Mouse (Mus musculus) right cerebral cortex, postnatal 25 days (tissue): ENCODE data around the gene Fdxr.

Experiments
- DNase-seq: peaks from one replicate; pipeline ENCODE4 v3.0.0; 2022

Fdxr gene

DNA sequence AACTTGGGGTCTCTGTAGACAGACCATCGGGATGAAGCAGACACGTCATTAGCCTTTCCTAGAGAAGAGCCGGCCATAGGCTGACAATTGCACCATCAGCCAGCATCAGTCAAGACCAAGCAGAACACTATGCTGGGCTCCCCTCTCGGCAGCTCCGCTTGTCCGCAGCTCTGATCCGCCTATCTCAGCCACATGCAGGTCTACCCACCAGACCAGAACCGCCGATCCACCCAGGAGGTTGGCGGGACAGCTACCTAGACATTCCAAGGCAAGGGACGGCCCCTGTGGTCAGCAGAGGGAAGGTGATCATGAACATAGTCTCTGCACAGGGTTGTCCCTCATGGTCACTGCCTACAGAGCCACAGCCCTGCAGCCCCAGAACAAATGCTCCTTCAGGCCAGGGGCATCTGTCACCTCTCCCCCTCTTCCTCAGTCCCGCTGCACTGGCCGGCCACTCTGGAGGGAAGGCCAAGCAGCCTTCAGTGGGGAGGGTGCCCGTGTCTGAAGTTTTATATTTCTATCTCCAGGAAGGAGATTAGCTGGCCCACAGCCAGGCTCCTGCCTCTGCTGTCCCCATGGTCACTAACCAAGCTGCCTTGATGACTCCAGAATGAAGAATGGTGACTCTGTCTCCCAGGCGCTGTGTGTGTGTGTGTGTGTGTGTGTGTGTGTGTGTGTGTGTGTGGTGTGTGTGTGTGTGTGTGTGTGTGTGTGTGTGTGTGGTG lies 42.4 kb downstream of the Fdxr start:
- DNase-seq: no peak

DNA sequence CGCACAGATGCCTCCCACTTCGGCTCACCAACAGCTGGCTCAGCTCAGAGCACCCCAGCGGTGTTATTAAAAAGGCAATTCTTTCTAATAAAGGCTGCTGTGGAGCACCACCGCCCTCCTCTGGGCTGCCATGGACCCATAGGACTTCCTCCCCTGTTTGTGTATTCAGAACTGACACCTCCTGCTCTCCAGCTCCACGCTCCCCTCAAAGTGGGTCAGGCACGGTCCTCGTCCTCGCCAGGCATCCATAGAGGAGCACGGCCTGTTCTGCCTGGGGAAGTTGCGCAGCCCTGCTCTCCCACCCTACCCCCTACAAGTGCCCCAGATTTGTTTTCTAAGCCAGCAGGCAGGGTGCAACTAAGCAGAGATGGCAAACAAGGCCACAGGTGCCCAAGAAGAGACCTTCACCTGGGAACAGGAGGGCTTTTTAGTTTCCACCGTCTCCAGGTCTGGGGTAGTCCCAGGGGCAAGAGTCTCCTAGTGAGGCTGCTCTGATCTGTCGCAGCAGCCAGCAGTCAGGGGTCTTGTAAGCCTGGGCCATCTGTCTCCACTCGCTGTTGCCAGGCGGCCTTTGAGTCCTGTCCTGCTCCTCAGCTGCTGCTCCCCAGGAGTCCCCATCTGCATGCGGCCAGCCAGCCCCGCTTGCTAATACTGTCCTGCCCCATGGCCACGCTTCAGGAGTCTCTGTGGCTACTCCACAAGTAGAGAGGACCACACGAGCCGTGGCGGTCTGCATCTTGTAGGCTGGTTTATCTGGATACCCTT lies 43.1 kb downstream of the Fdxr start:
- DNase-seq: peak; percentile 23

- DNase-seq: no peak
Measured at GRCm38 (mm10) chr11:115232889-115233288, 44.0 kb downstream of the Fdxr start.

DNA sequence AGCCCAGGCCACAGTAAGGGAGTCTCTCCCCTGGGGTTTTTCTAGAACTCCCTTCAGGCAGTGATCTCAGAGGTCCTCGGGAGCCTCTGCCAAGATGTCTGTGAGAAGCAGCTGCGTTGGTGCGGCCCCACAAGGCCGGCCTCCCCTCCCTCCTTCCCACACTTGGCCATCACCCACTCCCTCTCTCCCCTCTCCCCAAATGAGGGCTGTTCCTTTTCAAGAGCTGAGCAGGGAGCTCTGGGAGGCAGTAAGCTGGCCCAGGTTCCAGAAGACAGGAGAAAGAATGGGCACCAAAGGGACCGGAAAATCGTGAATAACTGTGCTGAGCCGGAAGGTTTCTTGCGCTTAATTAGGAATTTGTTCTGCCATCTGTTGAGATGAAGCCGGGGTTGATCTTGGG lies 44.9 kb downstream of the Fdxr start:
- peak; percentile 17 for DNase-seq

DNA sequence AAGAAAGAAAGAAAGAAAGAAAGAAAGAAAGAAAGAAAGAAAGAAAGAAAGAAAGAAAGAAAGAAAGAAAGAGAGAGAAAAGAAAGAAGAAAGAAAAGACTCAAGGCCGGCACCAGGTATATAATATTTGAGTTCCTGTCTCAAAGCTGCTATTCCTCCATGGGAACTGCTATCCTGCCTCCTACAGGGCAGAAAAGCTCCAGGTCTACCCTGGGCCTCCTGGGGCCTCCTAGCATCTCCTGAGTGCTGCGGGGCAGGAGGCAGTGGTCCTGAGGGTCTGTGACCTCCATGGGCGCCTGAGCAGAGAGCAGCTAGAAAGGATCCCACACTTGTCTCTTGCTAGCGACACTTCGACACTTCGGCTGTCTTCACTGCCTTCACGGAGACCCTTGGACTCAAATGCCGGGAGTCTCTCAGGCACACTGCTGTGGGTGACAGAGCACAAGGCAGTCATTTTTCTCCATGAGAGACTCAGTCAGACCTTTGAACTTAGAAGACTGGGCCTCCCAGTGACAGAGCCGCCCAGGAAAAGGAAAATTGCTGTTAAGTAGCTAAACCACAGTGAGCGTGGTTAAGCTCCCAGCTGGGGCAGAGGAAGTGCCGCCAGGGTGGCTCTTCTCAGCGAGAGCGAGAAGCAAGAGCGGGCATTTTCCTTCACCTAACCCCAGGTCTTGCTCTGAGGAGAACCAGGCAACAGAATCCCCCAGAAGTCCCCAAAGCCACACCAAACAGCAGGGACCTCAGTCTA lies 45.5 kb downstream of the Fdxr start:
- no peak for DNase-seq

- no peak for DNase-seq
Measured at GRCm38 (mm10) chr11:115229021-115229930, 47.6 kb downstream of the Fdxr start.

- DNase-seq: no peak
Measured at GRCm38 (mm10) chr11:115228430-115228829, 48.4 kb downstream of the Fdxr start.

DNA sequence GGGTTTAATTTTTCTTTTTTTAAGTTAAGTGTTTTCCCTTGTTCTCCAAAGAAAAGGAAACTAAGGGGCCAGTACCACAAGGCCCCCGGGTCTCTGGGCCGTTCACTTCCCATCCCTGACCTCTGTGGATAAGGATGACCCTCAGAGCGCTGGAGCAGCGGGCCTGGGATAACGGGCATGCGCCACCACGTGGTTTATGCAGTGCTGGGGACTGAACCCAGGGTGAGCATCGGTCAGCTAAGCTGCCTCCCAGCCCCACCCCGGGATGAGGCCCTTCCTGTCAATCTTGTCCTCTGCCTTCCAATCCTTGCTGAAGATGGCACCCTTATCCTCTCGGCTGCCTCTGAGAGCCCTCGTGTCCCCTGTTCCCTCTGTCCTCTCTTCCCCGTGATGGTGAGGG lies 49.2 kb downstream of the Fdxr start:
- no peak for DNase-seq

- DNase-seq: no peak
Measured at GRCm38 (mm10) chr11:115226811-115227491, 49.9 kb downstream of the Fdxr start.

DNA sequence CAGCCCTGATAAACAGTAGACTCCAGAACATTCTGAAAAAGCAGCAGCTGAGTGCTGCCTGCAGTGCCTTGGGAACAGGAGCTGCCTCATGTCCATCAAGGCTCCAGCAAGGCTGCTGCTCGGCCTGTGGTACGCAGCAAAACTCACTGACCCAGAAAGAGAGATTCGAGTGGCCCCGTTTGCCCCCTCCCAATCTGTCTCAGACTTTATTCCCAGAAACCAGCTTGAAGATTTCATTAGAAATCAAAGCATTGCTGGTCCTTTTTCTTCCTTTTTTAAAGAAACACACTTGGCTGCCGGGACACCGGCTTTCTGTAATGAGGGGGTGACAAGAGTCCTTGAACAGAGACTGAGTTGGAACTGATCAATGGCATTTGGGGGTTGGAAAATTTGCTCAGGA lies 51.5 kb downstream of the Fdxr start:
- no peak for DNase-seq

GRCm38 (mm10) chr11:115224889-115225288 lies 52.0 kb downstream of the Fdxr start:
- peak; percentile 18 for DNase-seq

DNA sequence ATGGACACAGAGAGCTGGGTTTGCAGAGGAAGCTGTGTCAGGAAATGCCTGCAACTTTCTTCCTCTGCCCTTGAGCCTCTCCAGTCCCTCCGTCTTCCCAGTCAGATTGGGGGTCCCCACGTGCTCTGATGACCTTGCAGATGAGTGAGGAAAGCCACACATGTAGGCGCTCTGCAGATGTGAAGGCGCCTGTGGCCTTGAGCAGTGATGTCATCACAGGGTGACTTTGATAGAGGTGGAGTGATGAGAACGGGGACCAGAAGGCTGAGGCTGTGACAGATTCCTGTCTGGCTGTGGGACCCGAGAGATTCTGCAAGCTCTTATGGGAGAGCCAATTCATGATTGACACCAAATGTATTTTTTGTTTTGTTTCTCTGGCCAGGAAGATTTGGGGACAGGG lies 53.0 kb downstream of the Fdxr start:
- DNase-seq: no peak

DNA sequence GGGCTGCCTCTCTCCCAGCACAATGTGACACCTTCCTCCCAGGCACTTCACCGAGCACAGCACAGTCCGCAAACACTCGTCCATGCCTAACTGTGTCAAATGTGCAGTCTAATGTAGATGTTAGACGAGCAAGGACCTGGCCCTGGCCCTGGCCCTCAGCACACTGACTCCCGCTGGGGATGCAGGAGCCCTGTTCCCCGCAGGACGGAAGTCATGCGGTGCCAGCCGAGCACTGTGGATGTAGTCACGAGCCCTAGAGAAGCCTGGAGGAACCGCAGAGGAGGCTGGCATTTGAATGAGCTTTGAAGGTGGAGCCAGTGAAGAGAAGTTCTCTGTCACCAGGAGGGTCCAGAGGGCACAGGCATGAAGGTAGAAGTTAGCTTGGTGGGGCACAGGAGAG lies 53.4 kb downstream of the Fdxr start:
- no peak for DNase-seq

DNA sequence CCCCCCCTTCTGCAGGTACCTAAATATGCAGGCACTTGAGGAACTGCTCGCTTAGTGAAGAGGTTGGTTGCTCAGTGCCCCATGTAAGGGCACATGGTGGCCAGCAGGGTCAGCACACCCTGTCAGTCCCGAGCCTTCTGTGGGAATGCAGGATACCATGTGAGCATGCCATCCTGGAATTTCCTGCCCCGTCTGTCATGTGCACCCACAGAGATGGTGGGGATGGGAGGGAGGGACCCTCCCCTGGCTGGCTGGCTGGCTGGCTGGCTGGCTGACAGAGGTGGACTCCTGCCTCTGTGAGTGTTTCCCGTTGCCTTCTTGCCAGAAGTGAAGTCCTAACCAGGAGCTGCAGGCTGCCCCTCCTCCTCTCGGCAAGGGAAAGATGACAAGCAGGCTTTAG lies 54.3 kb downstream of the Fdxr start:
- DNase-seq: no peak

- DNase-seq: no peak
Measured at GRCm38 (mm10) chr11:115222077-115222476, 54.8 kb downstream of the Fdxr start.

GRCm38 (mm10) chr11:115219685-115220084 lies 57.2 kb downstream of the Fdxr start:
- DNase-seq: no peak

DNA sequence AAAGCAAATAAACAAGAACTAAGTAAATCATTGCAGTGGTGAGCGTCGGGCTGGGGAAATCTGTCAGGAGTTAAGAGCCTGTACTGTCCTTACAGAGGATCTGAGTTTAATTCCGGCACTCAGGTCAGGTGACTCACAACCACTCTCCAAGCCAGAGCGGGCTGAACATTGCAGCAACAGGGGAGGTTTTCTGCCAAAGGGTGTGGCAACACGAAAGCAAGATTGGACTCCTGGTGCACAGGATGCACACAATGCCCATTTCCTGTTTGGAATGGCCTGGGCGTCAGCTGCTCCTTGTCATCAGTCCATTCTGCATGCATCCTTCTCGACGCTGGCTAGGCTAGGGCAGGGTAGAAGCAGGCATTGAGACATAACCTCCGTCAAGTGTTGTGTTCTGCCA lies 57.6 kb downstream of the Fdxr start:
- no peak for DNase-seq
